Mouse (Mus musculus): ENCODE data around the gene Asic4.

Asic4 gene

DNA sequence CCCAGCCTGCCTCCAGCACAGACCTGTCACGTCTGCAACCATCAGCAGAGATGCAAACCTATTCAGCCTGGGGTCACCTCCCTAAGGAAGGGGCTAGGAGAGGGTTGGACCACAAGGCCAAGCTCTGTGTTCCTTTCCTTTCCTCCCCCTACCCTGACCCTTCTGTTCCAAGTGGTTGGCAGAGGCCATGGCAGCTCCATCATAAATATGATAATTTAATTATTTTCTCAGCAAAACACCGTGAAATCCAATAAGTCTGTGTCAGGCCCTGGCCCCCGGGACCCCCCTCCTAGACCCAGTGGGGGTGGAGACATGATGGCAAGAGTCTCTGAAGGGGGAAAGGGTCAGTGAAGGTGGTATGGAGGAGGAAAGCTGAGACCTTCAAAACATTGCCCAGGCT, 6.0 kb upstream of the Asic4 start:
- DNase-seq: no peak

DNA sequence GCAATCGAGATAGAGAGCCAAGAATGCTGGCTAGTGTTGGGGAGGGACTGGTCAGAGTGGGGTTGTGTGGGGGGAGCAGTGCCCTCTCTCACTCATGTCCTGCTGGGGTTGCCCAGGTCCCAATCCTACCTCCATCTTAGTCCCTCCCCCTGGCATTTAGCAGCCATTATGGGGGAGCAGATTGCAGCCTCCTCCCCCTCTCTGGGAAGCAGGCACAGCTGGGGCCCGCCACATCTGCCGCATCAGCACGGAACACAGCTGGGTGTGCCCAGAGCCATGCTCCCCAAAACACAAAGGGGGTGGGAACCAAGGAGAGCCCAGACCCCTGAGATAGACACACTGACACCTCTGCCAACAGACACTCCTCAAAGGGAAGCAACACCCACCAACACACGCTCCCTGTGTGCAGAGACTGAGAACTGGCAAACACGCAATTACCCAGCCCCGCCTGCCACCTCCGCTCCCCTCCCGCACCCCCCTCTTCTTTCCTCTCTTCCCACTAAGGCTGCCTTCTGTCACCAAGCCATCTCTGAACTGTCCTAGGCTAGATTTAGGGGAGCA, 5.0 kb upstream of the Asic4 start:
- DNase-seq: no peak

GRCm38 (mm10) chr1:75445751-75446611, 4.3 kb upstream of the Asic4 start:
- DNase-seq: peak; percentile 65

DNA sequence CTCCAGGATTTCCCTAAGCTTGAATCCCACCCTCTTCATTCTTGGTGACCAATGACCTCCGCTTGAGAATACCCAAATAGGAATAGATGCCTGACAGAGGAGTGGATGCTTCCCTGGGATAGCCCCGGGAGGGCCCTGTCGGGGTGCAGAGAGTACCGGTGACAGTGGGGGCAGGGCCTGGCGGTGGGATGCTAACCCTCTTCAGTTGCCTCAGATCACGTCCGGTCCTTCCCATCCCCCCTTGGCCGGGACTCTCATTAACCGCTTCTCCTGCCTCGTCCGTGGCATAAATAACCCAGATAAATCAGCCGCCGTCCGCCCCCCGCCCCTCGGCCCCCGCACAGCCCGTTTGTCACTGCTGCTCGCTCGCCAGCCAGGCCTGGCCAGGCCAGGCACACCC, 3.6 kb upstream of the Asic4 start:
- DNase-seq: no peak

DNA sequence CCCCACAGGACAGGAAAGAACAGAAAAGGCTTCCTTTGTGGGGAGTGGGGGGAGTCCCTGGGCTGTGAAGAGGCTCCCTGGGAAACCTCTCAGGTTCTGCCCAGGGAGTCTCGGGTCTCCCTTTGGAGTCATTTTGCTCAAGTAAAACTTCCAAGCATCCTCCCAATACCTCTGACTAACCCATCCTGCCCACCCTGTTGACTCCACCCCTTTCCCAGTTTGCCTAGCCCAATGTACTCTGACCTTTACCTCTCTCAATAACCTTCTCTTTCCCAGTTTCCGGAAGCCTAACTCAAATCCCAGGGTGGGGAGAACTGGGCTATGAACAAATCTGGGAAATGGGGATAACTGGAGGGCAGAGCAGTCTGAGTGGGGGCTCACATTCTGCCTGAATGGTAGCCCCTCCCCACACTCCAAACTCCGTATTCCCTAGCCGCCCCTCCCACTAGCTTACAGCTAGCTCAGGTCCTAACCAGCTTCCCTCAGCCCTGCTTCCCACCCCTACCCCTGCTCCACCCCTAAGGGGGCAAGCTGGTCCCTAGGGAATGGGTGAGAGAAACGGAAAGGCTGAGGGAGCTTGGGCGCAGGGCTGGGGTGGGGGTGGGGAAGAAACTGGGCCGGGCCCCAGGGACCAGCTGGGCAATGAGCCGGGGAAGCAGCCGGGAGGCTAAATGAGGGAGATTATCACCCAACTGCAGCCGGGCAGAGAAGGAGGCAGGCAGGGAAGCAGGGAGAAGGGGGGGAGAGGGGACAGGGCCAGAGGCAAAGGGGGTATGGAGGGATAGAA, 2.8 kb upstream of the Asic4 start:
- DNase-seq: no peak

- DNase-seq: no peak
Measured at GRCm38 (mm10) chr1:75448052-75448431, 2.2 kb upstream of the Asic4 start.

GRCm38 (mm10) chr1:75448937-75449336, 1.3 kb upstream of the Asic4 start:
- no peak for DNase-seq

GRCm38 (mm10) chr1:75449377-75450135, 680 bp upstream of the Asic4 start:
- no peak for DNase-seq

GRCm38 (mm10) chr1:75451900-75452299, 1.7 kb downstream of the Asic4 start:
- DNase-seq: no peak

- DNase-seq: no peak
Measured at GRCm38 (mm10) chr1:75455433-75455832, 5.2 kb downstream of the Asic4 start.

- no peak for DNase-seq
Measured at GRCm38 (mm10) chr1:75455948-75456347, 5.7 kb downstream of the Asic4 start.

DNA sequence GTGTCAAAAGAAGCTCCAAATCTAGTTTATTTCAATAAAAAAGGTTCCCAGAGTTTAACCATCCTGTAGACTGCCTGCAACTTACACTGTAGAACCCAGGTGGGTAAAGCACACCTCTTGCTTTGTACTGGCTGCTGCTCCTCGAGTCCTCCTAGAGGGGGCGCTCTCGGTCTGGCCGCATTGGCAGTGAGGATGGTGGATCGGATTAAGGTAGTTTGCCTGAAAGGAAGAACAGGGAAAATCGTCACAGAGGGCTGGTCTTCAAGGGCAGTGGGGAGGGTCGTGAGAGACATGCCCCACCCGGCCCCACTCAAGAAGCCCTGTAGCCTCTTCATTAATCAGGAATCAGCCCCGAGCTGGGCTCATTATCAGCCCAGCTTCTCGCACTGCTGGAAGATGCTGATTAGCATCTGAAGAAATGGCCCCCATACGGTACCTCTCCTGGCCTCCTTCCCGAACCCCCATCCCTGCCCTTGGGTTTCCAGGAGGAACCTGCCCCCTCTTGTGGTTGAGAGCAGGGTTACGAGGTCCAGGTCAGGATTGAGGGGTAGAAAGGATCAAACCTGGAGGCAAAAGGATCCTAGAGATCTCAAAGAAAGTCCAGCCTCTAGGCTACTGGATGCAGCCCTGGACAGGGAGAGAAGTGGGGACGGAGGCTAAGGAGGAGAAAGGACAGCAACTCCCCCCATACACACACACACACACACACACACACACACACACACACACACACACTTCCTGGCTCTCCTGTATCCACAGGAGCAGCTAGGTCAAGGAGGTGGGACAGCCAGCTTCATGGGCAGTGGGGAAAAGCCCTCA, 6.7 kb downstream of the Asic4 start:
- DNase-seq: no peak

GRCm38 (mm10) chr1:75457710-75458024, 7.4 kb downstream of the Asic4 start:
- DNase-seq: no peak

- no peak for DNase-seq
Measured at GRCm38 (mm10) chr1:75458025-75458788, 8.0 kb downstream of the Asic4 start.

DNA sequence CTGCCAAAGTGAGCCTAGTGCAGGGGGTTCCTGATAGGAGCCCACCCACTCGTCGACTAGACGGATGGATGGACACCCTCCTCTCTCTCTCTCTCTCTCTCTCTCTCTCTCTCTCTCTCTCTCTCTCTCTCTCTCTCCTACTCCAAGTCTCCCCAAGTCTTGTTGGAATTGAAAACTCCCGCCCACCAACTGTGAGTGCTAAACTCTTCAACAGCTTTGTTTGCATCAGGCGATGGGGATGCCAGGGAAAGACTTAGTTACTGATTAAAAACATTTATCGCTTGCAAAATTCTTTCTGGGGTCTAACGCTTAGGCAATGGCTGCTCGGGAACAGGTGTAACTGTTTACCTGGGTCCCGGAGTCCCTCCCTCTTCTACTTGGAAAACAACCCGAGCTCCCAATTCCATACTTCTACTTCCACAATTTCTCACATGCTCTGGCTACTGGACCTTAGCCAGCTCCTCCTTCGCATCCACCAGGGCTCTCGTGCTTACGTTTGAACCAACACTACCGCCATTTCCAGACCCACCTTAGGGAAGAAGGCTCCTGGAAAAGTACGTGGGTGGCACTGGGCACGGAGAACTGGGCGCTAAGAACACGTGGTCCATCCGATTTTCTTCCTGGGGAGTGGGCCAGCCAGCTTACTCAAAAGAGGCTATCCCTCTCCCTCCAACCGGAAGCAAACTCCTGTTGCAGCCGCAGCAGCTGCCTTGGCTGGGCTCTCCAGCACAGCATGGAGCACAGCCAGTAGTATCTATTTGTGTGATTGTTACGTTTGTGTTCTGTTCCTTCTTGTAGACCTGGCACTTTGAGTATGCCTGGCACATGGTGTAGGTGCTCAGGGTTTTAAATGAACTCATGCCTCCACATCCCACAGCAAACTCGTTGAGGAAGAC, 8.8 kb downstream of the Asic4 start:
- DNase-seq: no peak

- no peak for DNase-seq
Measured at GRCm38 (mm10) chr1:75460297-75460696, 10.1 kb downstream of the Asic4 start.

- DNase-seq: no peak
Measured at GRCm38 (mm10) chr1:75462636-75463035, 12.4 kb downstream of the Asic4 start.

- no peak for DNase-seq
Measured at GRCm38 (mm10) chr1:75463652-75464204, 13.5 kb downstream of the Asic4 start.

DNA sequence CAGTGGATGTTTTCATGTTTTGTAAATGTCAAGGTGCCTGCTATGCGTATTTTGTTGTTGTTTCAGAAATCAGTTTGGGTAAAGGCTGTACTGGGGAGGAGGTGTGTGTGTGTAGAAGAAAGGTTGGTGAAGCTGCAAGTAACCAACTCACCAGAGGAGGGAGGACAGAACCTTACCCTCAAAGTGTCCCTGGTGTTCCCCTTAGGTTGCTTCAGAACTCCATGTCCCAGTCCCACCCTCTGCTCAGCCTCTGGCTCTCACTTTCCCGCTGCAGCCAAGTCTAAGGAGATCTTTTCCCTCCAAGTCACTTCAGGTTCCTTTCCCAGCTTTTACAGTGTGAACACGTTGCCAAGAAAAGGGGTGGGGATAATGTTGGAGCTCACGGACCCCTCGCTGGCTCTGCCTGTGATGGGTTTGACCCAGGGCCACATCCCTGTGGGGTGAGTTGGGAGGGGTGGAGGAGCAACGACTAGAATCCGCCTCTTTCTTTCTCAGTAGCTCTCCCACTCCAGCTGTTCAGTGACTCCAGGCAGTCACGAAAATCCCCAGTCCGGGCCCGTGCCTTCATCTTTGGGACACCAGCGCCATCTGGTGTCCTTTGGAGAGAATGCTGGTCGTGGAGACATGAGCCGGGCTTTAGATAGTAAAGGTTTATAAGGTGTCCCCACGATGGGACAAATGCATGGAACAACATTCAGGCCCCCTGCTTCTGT, 17.1 kb downstream of the Asic4 start:
- DNase-seq: peak; percentile 69

All from thymus, postnatal 14 days (tissue).